Mouse (Mus musculus) urinary bladder, postnatal 36 days (tissue): ENCODE measurements at regions not wholly inside any gene's neighbourhood (a gene's known extent, or its start where the extent isn't known, plus 50 kb on each side); places are given as distances from the start of the nearest gene placed in this dataset.

Source experiments
- DNase-seq, 2 experiments: peaks; one replicate each; pipeline ENCODE4 v3.0.0; 2022; ENCODE audit warnings: low spot score in 2 of 2, mixed read lengths in 1 of 2

- DNase-seq = no peak
Measured at GRCm38 (mm10) chr3:102386091-102386490, 83.6 kb upstream of the Ngf start.

- DNase-seq = no peak
Measured at GRCm38 (mm10) chr3:102384596-102384995, 85.1 kb upstream of the Ngf start.

GRCm38 (mm10) chr3:102383671-102384070, 86.0 kb upstream of the Ngf start:
- no peak for DNase-seq

GRCm38 (mm10) chr3:102381683-102382082, 88.0 kb upstream of the Ngf start:
- no peak for DNase-seq

GRCm38 (mm10) chr3:102374381-102375060, 95.2 kb upstream of the Ngf start:
- DNase-seq = no peak

- DNase-seq = peak; percentile 20 to 29
Measured at GRCm38 (mm10) chr3:102372205-102372899, 97.4 kb upstream of the Ngf start.

GRCm38 (mm10) chr3:102366188-102366587, 103.5 kb upstream of the Ngf start:
- no peak for DNase-seq

- no peak for DNase-seq
Measured at GRCm38 (mm10) chr3:102364326-102364935, 105.3 kb upstream of the Ngf start.

GRCm38 (mm10) chr3:102360732-102361280, 108.9 kb upstream of the Ngf start:
- DNase-seq = no peak

GRCm38 (mm10) chr3:102358801-102359200, 110.9 kb upstream of the Ngf start:
- no peak for DNase-seq

- peak in 1 of 2 experiments; percentile 15 for DNase-seq
Measured at GRCm38 (mm10) chr3:102357062-102357610, 112.6 kb upstream of the Ngf start.

- DNase-seq = no peak
Measured at GRCm38 (mm10) chr3:102355352-102355751, 114.4 kb upstream of the Ngf start.

- DNase-seq = no peak
Measured at GRCm38 (mm10) chr3:102354771-102355170, 114.9 kb upstream of the Ngf start.

- no peak for DNase-seq
Measured at GRCm38 (mm10) chr3:102353277-102353900, 116.3 kb upstream of the Ngf start.

GRCm38 (mm10) chr3:102346077-102346476, 123.6 kb upstream of the Ngf start:
- DNase-seq = no peak

GRCm38 (mm10) chr3:102345291-102345690, 124.4 kb upstream of the Ngf start:
- DNase-seq = no peak

GRCm38 (mm10) chr3:102340731-102341130, 129.0 kb upstream of the Ngf start:
- no peak for DNase-seq

- peak; percentile 20 for DNase-seq
Measured at GRCm38 (mm10) chr3:102337881-102338280, 131.8 kb upstream of the Ngf start.

GRCm38 (mm10) chr3:102336184-102336583, 131.7 kb upstream of the Vangl1 start:
- DNase-seq = no peak

- DNase-seq = peak in 1 of 2 experiments; percentile 27
Measured at GRCm38 (mm10) chr3:102335146-102335545, 130.7 kb upstream of the Vangl1 start.

GRCm38 (mm10) chr3:102332221-102332620, 127.7 kb upstream of the Vangl1 start:
- DNase-seq = no peak

- DNase-seq = no peak
Measured at GRCm38 (mm10) chr3:102319331-102319730, 114.8 kb upstream of the Vangl1 start.
